Mouse (Mus musculus) MEL (cell line): ENCODE measurements around the gene Srcap. TPM values are rescaled to one million over a fixed set of nuclear protein-coding genes. Genes with fewer than 3 reads are reported as not detected.
A peak's percentile ranks its signal among the peaks of the same experiment; 100 is the strongest.

ENCODE experiments used
- DNase-seq: peaks from one replicate; pipeline ENCODE4 v3.0.0; 2011; ENCODE audit warnings: low read depth, low spot score
- H3K27ac ChIP-seq: 2 replicates; pipeline ENCODE4 v1.5.1; 2012; ENCODE audit warnings: low read depth, mild to moderate bottlenecking, control low read depth, low read length, moderate library complexity; ENCODE audit not compliant: control insufficient read depth
- H3K27me3 ChIP-seq, 2 experiments: fragments of 150-350 bp in 1 of 2; sonication (generic) in 1 of 2; 2 replicates each; pipeline ENCODE4 v1.6.1; 2012; ENCODE audit warnings: low read length in 2 of 2, mild to moderate bottlenecking in 2 of 2, improper control_type of control experiment in 1 of 2, moderate library complexity in 1 of 2; ENCODE audit not compliant: insufficient read depth in 2 of 2, control insufficient read depth in 1 of 2
- H3K36me3 ChIP-seq, 2 experiments: 2 replicates each; pipeline ENCODE4 v1.6.1; 2012 to 2014; ENCODE audit warnings: low read length in 2 of 2, improper control_type of control experiment in 1 of 2, inconsistent platforms in 1 of 2, mild to moderate bottlenecking in 1 of 2; ENCODE audit not compliant: insufficient read depth in 2 of 2, control insufficient read depth in 1 of 2
- H3K4me1 ChIP-seq, 2 experiments: fragments of 150-350 bp in 1 of 2; sonication (generic) in 1 of 2; 2 replicates each; pipeline ENCODE4 v1.6.1; 2012; ENCODE audit warnings: low read length in 2 of 2, improper control_type of control experiment in 1 of 2, mild to moderate bottlenecking in 1 of 2; ENCODE audit not compliant: insufficient read depth in 2 of 2, control insufficient read depth in 1 of 2
- H3K4me3 ChIP-seq, 2 experiments: fragments of 150-350 bp in 1 of 2; sonication (generic) in 1 of 2; 2 replicates each; pipeline ENCODE4 v1.5.1; 2012; ENCODE audit warnings: low read depth in 2 of 2, low read length in 2 of 2, mild to moderate bottlenecking in 2 of 2, moderate library complexity in 2 of 2, control low read depth in 1 of 2, improper control_type of control experiment in 1 of 2; ENCODE audit not compliant: control insufficient read depth in 1 of 2, insufficient read depth in 1 of 2
- H3K79me2 ChIP-seq: 2 replicates; pipeline ENCODE4 v1.6.1; 2012; ENCODE audit warnings: mild to moderate bottlenecking, low read length, moderate library complexity; ENCODE audit not compliant: control insufficient read depth, poor library complexity, insufficient read depth
- H3K9ac ChIP-seq: 2 replicates; pipeline ENCODE4 v1.6.1; 2012; ENCODE audit warnings: low read depth, mild to moderate bottlenecking, control low read depth, low read length, moderate library complexity; ENCODE audit not compliant: control insufficient read depth, poor library complexity, severe bottlenecking
- H3K9me3 ChIP-seq: fragments of 150-350 bp; sonication (generic); replicated peaks from 2 replicates; pipeline ENCODE4 v1.6.1; 2012; ENCODE audit warnings: mild to moderate bottlenecking, low read length, improper control_type of control experiment, moderate library complexity; ENCODE audit not compliant: insufficient read depth
- BHLHE40 ChIP-seq: IDR thresholded peaks from 2 replicates; pipeline ENCODE4 v1.6.1; 2012; ENCODE audit warnings: low read depth, mild to moderate bottlenecking, inconsistent platforms, low read length, improper control_type of control experiment, borderline replicate concordance
- CHD1 ChIP-seq: IDR thresholded peaks from 2 replicates; pipeline ENCODE4 v1.6.1; 2012; ENCODE audit warnings: low read depth, mild to moderate bottlenecking, inconsistent platforms, low read length, improper control_type of control experiment
- CHD2 ChIP-seq: IDR thresholded peaks from 2 replicates; pipeline ENCODE4 v1.6.1; 2011; ENCODE audit warnings: low read length, improper control_type of control experiment
- CTCF ChIP-seq, 3 experiments: IDR thresholded peaks in 2 of 3; conservative IDR thresholded peaks in 1 of 3; 2 replicates each; pipeline ENCODE4 v1.5.1; 2011 to 2012; ENCODE audit warnings: low read length in 3 of 3, low read depth in 2 of 3, mild to moderate bottlenecking in 2 of 3, improper control_type of control experiment in 1 of 3, inconsistent platforms in 1 of 3, mixed read lengths in 1 of 3, moderate library complexity in 1 of 3; ENCODE audit not compliant: control insufficient read depth in 1 of 3, insufficient read depth in 1 of 3, poor library complexity in 1 of 3, severe bottlenecking in 1 of 3
- E2F4 ChIP-seq: IDR thresholded peaks from 2 replicates; pipeline ENCODE4 v1.6.1; 2011; ENCODE audit warnings: low read depth, low read length, improper control_type of control experiment, borderline replicate concordance
- ELF1 ChIP-seq: IDR thresholded peaks from 2 replicates; pipeline ENCODE4 v1.6.1; 2014; ENCODE audit warnings: low read depth, mild to moderate bottlenecking, inconsistent platforms, low read length, improper control_type of control experiment, moderate library complexity
- GATA1 ChIP-seq: IDR thresholded peaks from 2 replicates; pipeline ENCODE4 v1.6.1; 2011; ENCODE audit warnings: low read depth, low read length, improper control_type of control experiment
- HCFC1 ChIP-seq: IDR thresholded peaks from 2 replicates; pipeline ENCODE4 v1.6.1; 2012; ENCODE audit warnings: low read depth, mild to moderate bottlenecking, inconsistent platforms, low read length, improper control_type of control experiment, moderate library complexity
- JUND ChIP-seq: IDR thresholded peaks from 2 replicates; pipeline ENCODE4 v1.6.1; 2011; ENCODE audit warnings: low read depth, mild to moderate bottlenecking, improper control_type of control experiment, low read length
- MAFK ChIP-seq: IDR thresholded peaks from 2 replicates; pipeline ENCODE4 v1.6.1; 2011; ENCODE audit warnings: low read depth, mild to moderate bottlenecking, low read length, improper control_type of control experiment, borderline replicate concordance
- MXI1 ChIP-seq: IDR thresholded peaks from 2 replicates; pipeline ENCODE4 v1.6.1; 2011; ENCODE audit warnings: mild to moderate bottlenecking, low read depth, low read length, improper control_type of control experiment
- MYC ChIP-seq: IDR thresholded peaks from 2 replicates; pipeline ENCODE4 v1.6.1; 2011; ENCODE audit warnings: low read depth, mild to moderate bottlenecking, low read length, improper control_type of control experiment, moderate library complexity
- NELFE ChIP-seq: IDR thresholded peaks from 2 replicates; pipeline ENCODE4 v1.6.1; 2011; ENCODE audit warnings: low read depth, low read length, improper control_type of control experiment
- NRF1 ChIP-seq: IDR thresholded peaks from 2 replicates; pipeline ENCODE4 v1.6.1; 2014; ENCODE audit warnings: low read depth, mild to moderate bottlenecking, inconsistent platforms, low read length, improper control_type of control experiment, moderate library complexity; ENCODE audit not compliant: poor library complexity, insufficient read depth, severe bottlenecking
- POLR2A ChIP-seq, 2 experiments: IDR thresholded peaks; 2 replicates each; pipeline ENCODE4 v1.6.1; 2011 to 2012; ENCODE audit warnings: low read length in 2 of 2, mild to moderate bottlenecking in 2 of 2, control low read depth in 1 of 2, improper control_type of control experiment in 1 of 2, low read depth in 1 of 2, moderate library complexity in 1 of 2; ENCODE audit not compliant: control insufficient read depth in 1 of 2, insufficient read depth in 1 of 2, poor library complexity in 1 of 2
- POLR2AphosphoS2 ChIP-seq: IDR thresholded peaks from 2 replicates; pipeline ENCODE4 v1.6.1; 2011; ENCODE audit warnings: low read length, improper control_type of control experiment
- RCOR1 ChIP-seq: IDR thresholded peaks from 2 replicates; pipeline ENCODE4 v1.6.1; 2012; ENCODE audit warnings: low read depth, mild to moderate bottlenecking, inconsistent platforms, low read length, improper control_type of control experiment
- SIN3A ChIP-seq: IDR thresholded peaks from 2 replicates; pipeline ENCODE4 v1.6.1; 2012; ENCODE audit warnings: low read length, improper control_type of control experiment, inconsistent platforms
- TBP ChIP-seq: IDR thresholded peaks from 2 replicates; pipeline ENCODE4 v1.8.0; 2011; ENCODE audit warnings: low read depth, low read length, improper control_type of control experiment
- USF1 ChIP-seq: IDR thresholded peaks from 2 replicates; pipeline ENCODE4 v1.6.1; 2014; ENCODE audit warnings: low read depth, mild to moderate bottlenecking, inconsistent platforms, low read length, improper control_type of control experiment, moderate library complexity
- polyA plus RNA-seq, 2 experiments: library from polyadenylated mRNA; stranded (reverse) in 1 of 2; unstranded in 1 of 2; fragments of >175 nt in 1 of 2; fragments of >200 nt in 1 of 2; gene quantifications; 2 replicates each; pipeline versions ENCODE4 v1.2.1 to v1.2.4; 2012; ENCODE audit warnings: low replicate concordance in 2 of 2, low read depth in 1 of 2; ENCODE audit not compliant: insufficient read length in 2 of 2, insufficient read depth in 1 of 2, missing spikeins in 1 of 2
- total RNA-seq: library from RNA; depleted of rRNA; stranded (reverse); fragments of 300-350 nt; gene quantifications from 2 replicates; pipeline ENCODE4 v1.2.3, GENCODE M21; 2012

Gene Srcap
- total and polyA plus RNA-seq, 3 experiments: 20.3 to 45.1 (median 34.3) TPM

GRCm38 (mm10) chr7:127513016-127513390 is 1.2 kb downstream of the Srcap start:
- peak overlapping the region; percentile 85 for H3K27ac ChIP-seq
- peak overlapping the region; percentile 56 to 64 for H3K4me3 ChIP-seq
- peak overlapping the region; percentile 62 for H3K9ac ChIP-seq
- peaks cover 32% of the 10 kb centered on the region for H3K79me2 ChIP-seq
- no peaks in the 10 kb centered on the region for H3K27me3 ChIP-seq
- peaks cover 3 to 9% of the 10 kb centered on the region in 2 experiments; a peak in 2 of 4 replicates for H3K4me1 ChIP-seq
- peaks cover 16 to 35% of the 10 kb centered on the region in 2 experiments for H3K36me3 ChIP-seq
- TF ChIP-seq E2F4: peak; percentile 77; the same call in 1 of the 2 replicates
- TF ChIP-seq RCOR1: peak; percentile 43; the same call in 1 of the 2 replicates
- peak; percentile 38; the same call in 1 of the 2 replicates for TF ChIP-seq GATA1
- 0 out of 2 replicates have a peak, but pooled peaks have one; percentile 42 for TF ChIP-seq MYC
- TF ChIP-seq POLR2A (IDR thresholded peaks at IDR 0.05; ENCODE audit: control insufficient read depth in 1 of 2, insufficient read depth in 1 of 2, low read depth in 1 of 2, low read length in 2 of 2, poor library complexity in 1 of 2): peak in 1 of 2 experiments; percentile 23; a peak in 1 of 4 replicates
- TF ChIP-seq CHD2: no peak
- 0 out of 2 replicates have a peak, but pooled peaks have one; percentile 14 for TF ChIP-seq MXI1
- no peak for TF ChIP-seq NRF1
- peak; percentile 48; the same call in 1 of the 2 replicates for TF ChIP-seq SIN3A
- no peak for TF ChIP-seq NELFE
- TF ChIP-seq HCFC1: peak; percentile 64; the same call in 1 of the 2 replicates
- TF ChIP-seq TBP: peak; percentile 84
- DNase-seq: peak; percentile 80
- H3K9me3 ChIP-seq: no peaks in the 10 kb centered on the region

- peaks cover 18 to 35% of the 10 kb centered on the region in 2 experiments for H3K36me3 ChIP-seq
These were observed 2.0 kb downstream of the Srcap start for GRCm38 (mm10) chr7:127513781-127514180.

GRCm38 (mm10) chr7:127515846-127516245 is 4.1 kb downstream of the Srcap start:
- no peaks in the 10 kb centered on the region for H3K9me3 ChIP-seq
- no peak for DNase-seq
- peaks cover 27% of the 10 kb centered on the region in 2 experiments for H3K36me3 ChIP-seq
- peaks cover 34% of the 10 kb centered on the region for H3K79me2 ChIP-seq
- H3K9ac ChIP-seq: no peak overlapping the region
- TF ChIP-seq POLR2AphosphoS2 (no peak), TBP (no peak), MAFK (no peak), CTCF (IDR thresholded peaks at IDR 0.05 in 2 of 3, conservative IDR thresholded peaks at IDR 0.05 in 1 of 3; ENCODE audit: control insufficient read depth in 1 of 3, insufficient read depth in 1 of 3, low read depth in 2 of 3, low read length in 3 of 3, poor library complexity in 1 of 3, severe bottlenecking in 1 of 3) (no peak), USF1 (no peak), NRF1 (no peak), NELFE (no peak), JUND (no peak), CHD1 (no peak), CHD2 (no peak)
- H3K4me1 ChIP-seq: peaks cover 3 to 9% of the 10 kb centered on the region in 2 experiments; a peak in 2 of 4 replicates
- no peak overlapping the region for H3K27ac ChIP-seq
- H3K4me3 ChIP-seq: no peak overlapping the region
- H3K27me3 ChIP-seq: no peaks in the 10 kb centered on the region

More at GRCm38 (mm10) chr7:127513781-127514180, 2.0 kb downstream of the Srcap start:
- DNase-seq: no peak
- peaks cover 32% of the 10 kb centered on the region for H3K79me2 ChIP-seq
- H3K4me3 ChIP-seq: peak overlapping the region; percentile 56 to 64
- peaks cover 3 to 9% of the 10 kb centered on the region in 2 experiments; a peak in 2 of 4 replicates for H3K4me1 ChIP-seq
- peak overlapping the region; percentile 62 for H3K9ac ChIP-seq
- TF ChIP-seq BHLHE40: no peak
- no peak for TF ChIP-seq ELF1
- no peaks in the 10 kb centered on the region for H3K9me3 ChIP-seq
- H3K27ac ChIP-seq: peak overlapping the region; percentile 85
- H3K27me3 ChIP-seq: no peaks in the 10 kb centered on the region
